Mouse (Mus musculus) lung, postnatal 0 days (tissue): Measurements from ENCODE around the gene Ccdc7a.

Experiments used
- CTCF ChIP-seq: IDR thresholded peaks from 2 replicates; pipeline ENCODE4 v1.5.1; 2016; ENCODE audit warnings: antibody characterized with exemption, mild to moderate bottlenecking
- EP300 ChIP-seq: IDR thresholded peaks from 2 replicates; pipeline ENCODE4 v1.6.1; 2016; ENCODE audit warnings: antibody characterized with exemption, mild to moderate bottlenecking, control low read depth

DNA sequence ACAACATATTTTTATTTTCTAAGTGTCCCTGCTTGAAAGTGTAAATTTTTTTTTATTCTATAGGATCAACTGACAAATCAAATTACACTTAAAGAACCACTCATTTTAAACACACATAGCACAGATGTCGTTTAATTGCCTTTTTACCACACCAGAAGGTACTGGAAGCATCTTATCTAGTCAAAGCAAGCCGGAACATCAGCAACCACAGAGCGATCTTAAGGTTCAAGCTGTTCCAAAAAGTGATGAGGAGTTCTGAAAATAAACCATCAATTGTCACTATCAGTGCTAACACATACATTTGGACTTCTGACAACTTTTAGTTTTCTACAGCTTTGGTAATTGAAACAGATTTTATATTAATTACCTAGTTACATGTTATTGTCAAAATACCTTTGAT, 331.2 kb downstream of the Ccdc7a start:
- no peak for TF ChIP-seq CTCF
- TF ChIP-seq EP300, result no peak
